Mouse (Mus musculus): ENCODE measurements around the gene Fxyd6. TPM values are rescaled to one million over a fixed set of nuclear protein-coding genes. Genes with fewer than 3 reads are reported as not detected.

The Fxyd6 gene
- polyA plus RNA-seq, 1 experiment from 2014 or later = 32.7 TPM

Other genes starting within 250 kb of the Fxyd6 start
- 0.11 TPM in 1 of 2 replicates, not detected in the other for gene Scn4b, start 231.8 kb upstream of the Fxyd6 start, polyA plus RNA-seq (2014; fragmentation: Nextera tagmentation; extraction: Ambion mirVana)
- gene BC049352, start 188.2 kb upstream of the Fxyd6 start, polyA plus RNA-seq (2014; fragmentation: Nextera tagmentation; extraction: Ambion mirVana) = not detected in 2 replicates
- not detected in 2 replicates for gene Tmprss4, start 166.1 kb upstream of the Fxyd6 start, polyA plus RNA-seq (2014; fragmentation: Nextera tagmentation; extraction: Ambion mirVana)
- gene Il10ra, start 101.0 kb upstream of the Fxyd6 start, polyA plus RNA-seq (2014; fragmentation: Nextera tagmentation; extraction: Ambion mirVana) = 0.63 and 1.0 TPM in 2 replicates
- 0.18 TPM in 1 of 2 replicates, not detected in the other for gene Tmprss13, start 51.1 kb upstream of the Fxyd6 start, polyA plus RNA-seq (2014; fragmentation: Nextera tagmentation; extraction: Ambion mirVana)
- gene Fxyd2, start 29.5 kb downstream of the Fxyd6 start, polyA plus RNA-seq (2014; fragmentation: Nextera tagmentation; extraction: Ambion mirVana) = 0.92 and 2.0 TPM in 2 replicates
- gene Dscaml1, start 56.4 kb downstream of the Fxyd6 start, polyA plus RNA-seq (2014; fragmentation: Nextera tagmentation; extraction: Ambion mirVana) = 0.08 and 0.55 TPM in 2 replicates

Data from heart, embryonic 14.5 days (tissue).